Mouse (Mus musculus) intestine, embryonic 16.5 days (tissue): Measurements from ENCODE around the gene Plvap. TPM values are rescaled to one million over a fixed set of nuclear protein-coding genes. Genes with fewer than 3 reads are reported as not detected.
"Not testable (repeated sequence)": the region's sequence is repeated elsewhere in the genome, so short reads cannot be mapped to it uniquely, and the experiment has no call there.

Source experiments
- ATAC-seq: fragments of 200-750 bp; cut with Nextera tagmentation; 2 replicates; pipeline ENCODE4 v1.8.0; 2017; ENCODE audit warnings: moderate TSS enrichment, moderate library complexity
- H3K27ac ChIP-seq: fragments of 300-500 bp; sonication (generic); 2 replicates; pipeline ENCODE4 v1.5.1; 2014; ENCODE audit warnings: mild to moderate bottlenecking, low read length
- H3K27me3 ChIP-seq: fragments of 300-500 bp; sonication (generic); replicated peaks from 2 replicates; pipeline ENCODE4 v1.6.1; 2014; ENCODE audit warnings: low read length, control low read depth, mixed read lengths; ENCODE audit not compliant: control insufficient read depth, insufficient read depth
- H3K36me3 ChIP-seq: fragments of 300-500 bp; sonication (generic); 2 replicates; pipeline ENCODE4 v1.6.1; 2014; ENCODE audit warnings: low read length, control low read depth; ENCODE audit not compliant: control insufficient read depth, insufficient read depth
- H3K4me1 ChIP-seq: fragments of 300-500 bp; sonication (generic); 2 replicates; pipeline ENCODE4 v1.6.1; 2014; ENCODE audit warnings: low read length, control low read depth, mixed read lengths; ENCODE audit not compliant: control insufficient read depth, insufficient read depth
- H3K4me2 ChIP-seq: fragments of 300-500 bp; sonication (generic); 2 replicates; pipeline ENCODE4 v1.6.1; 2014; ENCODE audit warnings: low read depth, low read length, control low read depth
- H3K4me3 ChIP-seq: fragments of 300-500 bp; sonication (generic); 2 replicates; pipeline ENCODE4 v1.5.1; 2014; ENCODE audit warnings: mild to moderate bottlenecking, low read length
- H3K9ac ChIP-seq: fragments of 300-500 bp; sonication (generic); 2 replicates; pipeline ENCODE4 v1.6.1; 2014; ENCODE audit warnings: low read depth, low read length
- H3K9me3 ChIP-seq: fragments of 300-500 bp; sonication (generic); 2 replicates; pipeline ENCODE4 v1.6.1; 2016; ENCODE audit warnings: low read length, control low read depth; ENCODE audit not compliant: control insufficient read depth
- WGBS: fragments of 180-500 bp; shearing (Covaris S2); extraction: QIAGEN DNeasy Blood & Tissue Kit; methylation state at CpG from one replicate; pipeline ENCODE4 v1.1.7; 2014; 5-methylcytosine and 5-hydroxymethylcytosine counted together
- polyA plus RNA-seq: library from polyadenylated mRNA; unstranded; fragments of >200 nt; fragmentation: Nextera tagmentation; extraction: Ambion mirVana; gene quantifications from 2 replicates; pipeline ENCODE4 v1.2.1, GENCODE M21; 2015

Plvap gene
- polyA plus RNA-seq, 1 experiment from 2014 or later: 70.9 TPM

DNA sequence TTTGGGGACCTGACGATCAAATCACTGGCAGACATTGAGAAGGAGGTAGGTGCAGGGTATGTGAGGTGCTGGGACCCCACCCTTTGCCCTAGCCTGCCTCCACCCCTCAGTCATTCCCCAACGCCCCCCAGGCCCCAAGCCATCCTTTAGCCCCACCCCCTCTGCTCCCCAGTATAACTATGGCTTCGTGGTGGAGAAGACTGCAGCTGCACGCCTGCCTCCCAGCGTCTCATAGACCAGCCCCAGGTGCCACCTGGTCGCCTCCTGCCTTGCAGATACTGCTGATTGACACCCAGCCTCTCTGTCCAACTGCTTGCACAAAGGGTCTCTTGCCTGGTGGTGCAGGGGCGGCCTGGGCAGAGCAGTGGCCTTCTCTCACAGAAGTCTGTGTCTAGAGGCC is 36.0 kb upstream of the Plvap start:
- Histone ChIP-seq H3K4me2 (no peak overlapping the region), H3K27ac (no peak overlapping the region), H3K27me3 (no peaks in the 10 kb centered on the region), H3K4me1 (peaks cover 7% of the 10 kb centered on the region), H3K36me3 (peaks cover 8% of the 10 kb centered on the region), H3K9ac (no peak overlapping the region), H3K4me3 (no peak overlapping the region), H3K9me3 (no peaks in the 10 kb centered on the region)
- WGBS: 80% methylated on average over 7 of the region's 7 CpGs
- no peak for ATAC-seq

DNA sequence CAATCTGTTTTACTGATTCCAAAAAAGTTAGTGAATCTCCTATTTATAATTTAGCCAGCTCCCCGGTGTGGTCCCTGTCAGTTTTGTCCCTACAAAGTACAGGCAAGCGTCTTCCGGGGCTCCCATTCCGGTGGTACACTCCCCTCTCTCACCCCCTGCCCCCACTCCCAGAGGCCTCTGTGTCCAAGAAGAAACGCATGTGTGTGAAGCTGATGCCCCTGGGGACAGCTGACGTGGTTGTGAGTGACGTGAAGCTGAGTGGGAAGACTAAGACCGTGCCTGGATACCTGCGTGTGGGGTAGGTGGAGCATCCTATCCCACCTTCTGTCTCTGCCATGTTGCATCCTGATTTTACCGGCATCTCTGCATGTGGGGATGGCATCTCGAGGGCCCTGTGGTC is 33.5 kb upstream of the Plvap start:
- Histone ChIP-seq H3K4me2 (no peak overlapping the region), H3K27ac (no peak overlapping the region), H3K9me3 (no peaks in the 10 kb centered on the region), H3K9ac (no peak overlapping the region), H3K36me3 (peaks cover 8% of the 10 kb centered on the region), H3K4me3 (no peak overlapping the region), H3K27me3 (no peaks in the 10 kb centered on the region), H3K4me1 (peaks cover 7% of the 10 kb centered on the region)
- ATAC-seq: no peak
- 87% methylated on average over 11 of the region's 11 CpGs for WGBS

DNA sequence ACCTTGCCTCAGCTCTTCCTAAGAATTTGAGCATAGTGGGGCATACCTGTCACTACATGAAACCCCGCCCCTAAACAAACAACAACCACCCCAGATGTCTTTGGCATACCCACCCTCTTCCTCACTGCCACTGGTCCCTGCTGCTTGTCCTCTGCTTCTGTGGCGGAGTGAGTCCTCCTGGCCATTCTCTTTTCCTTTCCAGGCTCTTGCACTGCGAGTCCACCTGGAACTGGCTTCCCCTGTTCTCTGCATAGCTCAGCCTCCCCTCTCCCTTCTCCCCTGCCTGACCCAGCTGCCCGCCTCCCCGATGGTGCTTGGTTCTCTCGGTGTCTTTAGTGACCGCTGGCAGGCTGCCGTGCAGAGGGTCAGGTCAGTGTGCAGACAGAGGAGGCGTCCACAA is 32.2 kb upstream of the Plvap start:
- Histone ChIP-seq H3K27ac (no peak overlapping the region), H3K4me2 (peak overlapping the region; percentile 88), H3K9me3 (no peaks in the 10 kb centered on the region), H3K4me3 (peak overlapping the region; percentile 82), H3K36me3 (peaks cover 8% of the 10 kb centered on the region), H3K27me3 (no peaks in the 10 kb centered on the region), H3K9ac (peak overlapping the region; percentile 79), H3K4me1 (peaks cover 7% of the 10 kb centered on the region)
- ATAC-seq: no peak
- 80% methylated on average over 9 of the region's 9 CpGs for WGBS

DNA sequence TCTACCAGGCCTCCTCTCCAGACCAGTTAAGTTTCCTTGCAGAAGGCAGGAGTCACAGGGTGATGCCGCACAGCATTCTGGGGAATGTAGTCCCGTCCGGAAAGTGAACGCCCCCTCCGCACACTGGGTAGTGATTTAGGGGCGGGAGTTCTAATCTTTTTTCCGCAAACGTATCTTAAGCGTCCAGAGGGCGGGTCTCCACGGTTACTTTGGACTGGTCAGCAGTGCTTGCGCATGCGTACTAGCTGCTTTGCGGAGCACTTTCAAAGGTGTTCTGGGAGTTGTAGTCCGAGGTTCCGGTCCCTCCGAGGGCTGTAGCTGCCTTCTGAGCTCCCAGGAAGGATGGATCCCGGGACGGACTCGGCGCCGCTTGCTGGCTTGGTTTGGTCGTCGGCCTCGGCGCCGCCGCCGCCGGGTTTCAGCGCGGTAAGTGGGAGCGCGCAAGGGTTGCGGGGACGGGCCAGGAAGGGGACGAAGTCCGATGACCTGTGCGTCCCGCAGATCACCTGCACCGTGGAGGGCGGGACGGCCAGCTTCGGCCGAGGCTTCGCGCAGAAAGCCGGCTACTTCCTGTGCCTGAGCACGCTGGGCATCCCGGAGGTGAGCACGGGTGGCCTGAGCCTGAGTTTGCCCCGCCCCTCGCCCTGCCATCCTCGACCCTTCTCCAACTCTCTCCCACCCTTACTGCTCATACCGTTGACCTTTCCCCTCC is 31.2 kb upstream of the Plvap start, which contains the start of gene Mvb12a:
Mvb12a (plus strand) TSS at position 291 of the 712 bp plus-strand sequence.
- Histone ChIP-seq H3K27me3 (no peaks in the 10 kb centered on the region), H3K4me2 (peak within 1 kb of the TSS; percentile 88), H3K36me3 (peaks cover 8% of the 10 kb centered on the region), H3K4me3 (peak within 1 kb of the TSS; percentile 82), H3K27ac (peak within 1 kb of the TSS; percentile 82), H3K9me3 (no peaks in the 10 kb centered on the region), H3K9ac (peak within 1 kb of the TSS; percentile 79), H3K4me1 (peaks cover 12% of the 10 kb centered on the region)
- peak; percentile 95 for ATAC-seq
- WGBS: under 1% methylated on average over 55 of the region's 55 CpGs

DNA sequence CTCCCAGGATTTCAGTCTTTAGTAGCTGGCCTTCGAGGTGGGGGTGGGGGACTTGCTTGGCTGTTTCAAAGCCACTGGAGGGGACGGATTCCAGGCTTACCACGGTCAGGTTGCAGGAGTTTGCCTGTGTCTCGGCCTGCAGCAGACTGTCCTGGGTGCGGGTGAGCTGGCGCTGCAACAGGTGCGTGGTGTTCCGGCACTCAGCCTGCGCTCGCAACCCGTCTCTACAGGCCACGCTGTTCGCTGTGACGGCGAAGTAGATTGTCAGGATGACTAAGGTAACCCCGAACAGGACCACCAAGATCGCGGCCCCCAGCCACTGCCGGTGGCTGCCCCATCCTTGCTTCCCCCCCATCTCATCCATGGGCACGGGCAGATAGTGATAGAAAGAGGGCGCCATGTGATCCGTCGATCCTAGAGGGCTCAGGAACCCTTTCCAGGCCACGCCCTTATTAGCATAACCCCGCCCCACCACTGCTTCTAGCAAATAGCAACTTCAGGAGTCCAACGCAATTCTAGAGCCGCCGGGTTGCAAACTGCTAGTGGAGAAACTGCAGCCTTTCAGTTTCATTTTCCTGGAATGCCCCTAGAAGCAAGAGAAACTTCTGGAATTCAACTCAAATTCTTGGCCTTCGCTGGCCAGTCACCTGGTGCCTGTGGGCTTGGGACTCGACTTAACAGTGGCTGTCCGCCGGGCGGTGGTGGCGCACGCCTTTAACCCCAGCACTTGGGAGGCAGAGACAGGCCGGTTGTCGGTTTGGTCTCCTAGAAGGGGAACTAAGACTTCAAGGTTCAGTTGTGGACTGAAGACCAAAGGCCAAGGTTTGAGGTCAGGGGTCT is 25.7 kb upstream of the Plvap start, which contains the start of gene Bst2:
Bst2 (minus strand) TSS at position 429 of the 840 bp plus-strand sequence.
- Histone ChIP-seq H3K4me3 (peak within 1 kb of the TSS; percentile 52), H3K36me3 (no peaks in the 10 kb centered on the region), H3K9me3 (no peaks in the 10 kb centered on the region), H3K4me1 (peaks cover 12% of the 10 kb centered on the region), H3K9ac (peak within 1 kb of the TSS; percentile 73), H3K27me3 (no peaks in the 10 kb centered on the region), H3K4me2 (peak within 1 kb of the TSS; percentile 68), H3K27ac (peak within 1 kb of the TSS; percentile 72)
- peak; percentile 94 for ATAC-seq
- 4% methylated on average over 37 of the region's 37 CpGs for WGBS

DNA sequence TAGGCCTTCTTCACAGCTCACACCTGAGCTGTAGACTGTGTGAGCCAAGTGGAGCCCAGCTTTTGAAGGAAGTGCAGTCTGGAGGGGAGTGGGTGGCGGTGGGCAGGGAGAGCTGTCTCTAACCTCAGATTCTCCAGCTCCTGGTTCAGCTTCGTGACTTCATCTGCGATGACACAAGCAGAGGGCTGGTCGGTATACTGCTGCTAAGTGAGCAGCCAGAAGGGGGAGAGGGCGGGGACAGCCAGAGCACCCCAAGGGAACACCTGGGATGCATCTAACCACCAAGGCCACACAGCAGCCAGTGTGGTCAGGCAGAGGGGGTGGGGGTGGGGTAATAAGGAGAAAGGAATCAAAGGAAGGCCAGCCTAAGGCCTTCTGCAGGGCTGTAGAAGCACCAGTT is 24.1 kb upstream of the Plvap start:
- H3K9me3 ChIP-seq: no peaks in the 10 kb centered on the region
- H3K4me2 ChIP-seq: no peak overlapping the region
- no peak for ATAC-seq
- no peak overlapping the region for H3K9ac ChIP-seq
- H3K27me3 ChIP-seq: no peaks in the 10 kb centered on the region
- H3K36me3 ChIP-seq: no peaks in the 10 kb centered on the region
- H3K4me1 ChIP-seq: peaks cover 12% of the 10 kb centered on the region
- H3K27ac ChIP-seq: no peak overlapping the region
- 59% methylated on average over 5 of the region's 5 CpGs for WGBS
- H3K4me3 ChIP-seq: no peak overlapping the region

DNA sequence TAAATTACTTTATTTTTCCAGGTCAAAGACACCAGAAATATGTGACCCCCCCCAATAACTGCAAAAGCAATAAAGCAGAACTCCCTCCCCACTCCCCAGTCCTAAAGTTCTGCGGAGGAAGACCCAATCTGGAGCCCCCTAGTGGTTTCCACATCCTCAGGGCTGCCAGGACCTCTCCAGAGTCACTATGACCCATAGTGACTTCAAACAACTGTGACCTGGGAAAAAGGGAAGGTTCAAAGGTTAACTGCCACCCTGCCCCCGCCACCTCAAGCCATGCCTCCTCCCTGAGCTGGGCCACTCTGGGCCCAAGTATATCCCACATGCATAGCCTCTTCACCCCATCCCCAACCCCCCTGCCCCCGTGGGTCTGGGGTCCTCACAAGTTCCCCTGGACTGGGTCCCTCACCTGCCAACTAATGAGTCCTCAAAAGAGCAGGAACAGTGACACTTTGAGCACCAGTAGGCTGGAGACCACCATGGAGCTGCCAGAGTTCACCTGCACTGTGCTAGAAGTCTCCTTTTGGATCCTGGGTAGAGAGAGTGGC is 22.8 kb upstream of the Plvap start:
- H3K9me3 ChIP-seq: no peaks in the 10 kb centered on the region
- H3K4me2 ChIP-seq: no peak overlapping the region
- H3K4me1 ChIP-seq: peaks cover 12% of the 10 kb centered on the region
- 41% methylated on average over 3 of the region's 3 CpGs for WGBS
- no peaks in the 10 kb centered on the region for H3K27me3 ChIP-seq
- ATAC-seq: no peak
- no peak overlapping the region for H3K9ac ChIP-seq
- H3K36me3 ChIP-seq: no peaks in the 10 kb centered on the region
- no peak overlapping the region for H3K4me3 ChIP-seq
- no peak overlapping the region for H3K27ac ChIP-seq

DNA sequence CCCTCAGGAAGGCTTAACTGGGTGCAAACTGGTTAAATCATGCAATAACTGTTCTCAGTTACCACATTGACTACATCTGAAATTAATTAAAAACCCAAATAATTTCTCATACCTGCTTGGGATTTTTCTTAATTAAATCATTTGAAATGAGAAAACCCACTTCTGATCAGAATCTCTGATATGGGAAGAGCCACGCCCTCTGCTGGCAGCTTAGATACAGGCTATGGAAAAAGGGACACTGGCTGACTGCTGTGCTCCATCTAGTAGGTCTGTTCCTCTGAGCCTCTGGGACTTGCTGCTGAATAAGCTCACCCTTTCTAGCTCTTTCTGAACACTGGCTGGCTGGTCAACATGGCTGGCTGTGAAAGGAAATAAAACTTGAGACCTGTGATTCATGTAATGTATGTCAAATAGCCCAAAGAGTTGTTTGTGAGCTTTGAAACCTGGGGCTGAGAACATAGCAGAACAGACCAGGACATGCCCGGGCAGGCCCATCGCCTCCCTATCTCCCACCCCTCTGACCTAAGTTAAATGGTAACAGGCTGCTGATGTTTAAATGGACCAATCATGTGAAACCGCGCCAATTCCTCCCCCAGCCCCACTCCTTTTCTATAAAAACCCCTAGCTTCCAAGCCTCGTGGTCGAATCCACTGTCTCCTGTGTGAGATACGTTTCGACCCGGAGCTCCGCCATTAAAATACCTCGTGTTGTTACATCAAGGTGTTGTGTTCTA is 19.3 kb upstream of the Plvap start:
- not testable (repeated sequence) for H3K27ac ChIP-seq, H3K36me3 ChIP-seq, H3K9ac ChIP-seq, ATAC-seq, H3K4me1 ChIP-seq, H3K9me3 ChIP-seq, H3K27me3 ChIP-seq, H3K4me2 ChIP-seq, H3K4me3 ChIP-seq
- 66% methylated on average over 5 of the region's 12 CpGs for whole genome bisulfite sequencing
